Mouse (Mus musculus) ES-E14 (cell line): ENCODE results near the gene Cldn16. TPM values are rescaled to one million over a fixed set of nuclear protein-coding genes. Genes with fewer than 3 reads are reported as not detected.

Experiments
- DNase-seq: peaks from one replicate; pipeline ENCODE4 v3.0.0-alpha.2; 2013; ENCODE audit warnings: low read depth, low spot score
- H3K27ac ChIP-seq: 2 replicates; pipeline ENCODE4 v1.5.1; 2012; ENCODE audit warnings: low read depth, mild to moderate bottlenecking, low read length, moderate library complexity, mixed read lengths; ENCODE audit not compliant: poor library complexity, insufficient read depth, severe bottlenecking
- H3K36me3 ChIP-seq: 2 replicates; pipeline ENCODE4 v1.6.1; 2012; ENCODE audit warnings: mild to moderate bottlenecking, low read length, moderate library complexity, mixed read lengths; ENCODE audit not compliant: control insufficient read depth, poor library complexity, insufficient read depth, severe bottlenecking
- H3K4me1 ChIP-seq, 2 experiments: fragments of 150-350 bp in 1 of 2; sonication (generic) in 1 of 2; 2 replicates each; pipeline ENCODE4 v1.6.1; 2012; ENCODE audit warnings: low read length in 2 of 2, mild to moderate bottlenecking in 1 of 2, mixed read lengths in 1 of 2; ENCODE audit not compliant: control insufficient read depth in 2 of 2, insufficient read depth in 2 of 2, poor library complexity in 1 of 2
- H3K4me3 ChIP-seq, 2 experiments: fragments of 150-350 bp in 1 of 2; sonication (generic) in 1 of 2; 2 replicates each; pipeline ENCODE4 v1.5.1; 2012; ENCODE audit warnings: low read length in 2 of 2, low read depth in 1 of 2, mild to moderate bottlenecking in 1 of 2, mixed read lengths in 1 of 2; ENCODE audit not compliant: insufficient read depth in 1 of 2, poor library complexity in 1 of 2, severe bottlenecking in 1 of 2
- H3K9ac ChIP-seq: 2 replicates; pipeline ENCODE4 v1.6.1; 2012; ENCODE audit warnings: low read depth, mild to moderate bottlenecking, low read length, mixed read lengths; ENCODE audit not compliant: poor library complexity, insufficient read depth, severe bottlenecking
- H3K9me3 ChIP-seq: fragments of 150-350 bp; sonication (generic); 2 replicates; pipeline ENCODE4 v1.6.1; 2012; ENCODE audit warnings: low read depth, mild to moderate bottlenecking, low read length; ENCODE audit not compliant: control insufficient read depth, insufficient read depth
- CHD2 ChIP-seq: IDR thresholded peaks from 2 replicates; pipeline ENCODE4 v1.6.1; 2014; ENCODE audit warnings: mild to moderate bottlenecking, low read depth, low read length, inconsistent platforms
- HCFC1 ChIP-seq: IDR thresholded peaks from 2 replicates; pipeline ENCODE4 v1.6.1; 2012; ENCODE audit warnings: low read length, inconsistent platforms, borderline replicate concordance; ENCODE audit not compliant: insufficient read depth
- MAFK ChIP-seq: IDR thresholded peaks from 2 replicates; pipeline ENCODE4 v1.6.1; 2014; ENCODE audit warnings: mild to moderate bottlenecking, low read depth, low read length, inconsistent platforms; ENCODE audit not compliant: insufficient read depth
- ZC3H11A ChIP-seq: IDR thresholded peaks from 2 replicates; pipeline ENCODE4 v1.6.1; 2012; ENCODE audit warnings: low read depth, mild to moderate bottlenecking, inconsistent platforms, low read length, borderline replicate concordance
- ZNF384 ChIP-seq: IDR thresholded peaks from 2 replicates; pipeline ENCODE4 v1.6.1; 2012; ENCODE audit warnings: low read depth, low read length, inconsistent platforms
- in situ Hi-C, 2 experiments: fragments of 600-800 bp; cut with MboI; formaldehyde crosslinking; loops; one replicate each; pipeline ENCODE4 v1.15.1; 2025; ENCODE audit warnings: low sequenced_read_pairs in 2 of 2, inconsistent platforms in 1 of 2; ENCODE audit not compliant: unreplicated experiment in 2 of 2
- total RNA-seq: library from RNA; depleted of rRNA; stranded (reverse); fragments of 300-350 nt; gene quantifications from 2 replicates; pipeline ENCODE4 v1.2.3, GENCODE M21; 2012; rRNA removed

Gene Cldn16
- total RNA-seq, result 0.21 TPM in 1 of 2 replicates, not detected in the other

DNA sequence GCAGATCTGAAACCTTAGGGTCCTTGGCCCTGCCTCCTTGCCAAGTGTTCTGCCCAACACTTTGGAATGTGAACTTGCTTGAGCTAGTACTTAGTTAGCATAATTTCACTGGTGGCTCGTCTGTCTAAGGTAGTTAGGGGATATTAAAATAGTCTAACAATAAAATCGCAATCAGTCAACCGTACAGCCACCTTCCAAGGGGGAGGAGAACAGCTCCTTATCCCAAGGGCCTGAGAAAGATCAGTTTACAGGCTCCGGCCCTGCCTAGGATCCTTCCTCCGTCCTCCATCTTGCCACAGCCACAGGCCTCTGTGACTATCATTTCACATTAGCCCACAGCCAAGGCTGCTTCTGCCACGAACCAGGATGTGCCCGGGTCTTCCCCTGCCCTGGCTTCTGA is at the start of gene Cldn16:
Gene Cldn16, plus strand, starts transcription at position 301 of the 400 bp plus-strand sequence.
- H3K4me3 ChIP-seq, result no peak within 1 kb of the TSS
- in situ Hi-C loops, result no loop called here
- no peaks in the 10 kb centered on the region for H3K9me3 ChIP-seq
- no peaks in the 10 kb centered on the region for H3K4me1 ChIP-seq
- no peak for DNase-seq
- H3K27ac ChIP-seq, result no peak within 1 kb of the TSS
- TF ChIP-seq ZC3H11A (no peak), HCFC1 (no peak)
- no peaks in the 10 kb centered on the region for H3K36me3 ChIP-seq
- H3K9ac ChIP-seq, result no peak within 1 kb of the TSS

DNA sequence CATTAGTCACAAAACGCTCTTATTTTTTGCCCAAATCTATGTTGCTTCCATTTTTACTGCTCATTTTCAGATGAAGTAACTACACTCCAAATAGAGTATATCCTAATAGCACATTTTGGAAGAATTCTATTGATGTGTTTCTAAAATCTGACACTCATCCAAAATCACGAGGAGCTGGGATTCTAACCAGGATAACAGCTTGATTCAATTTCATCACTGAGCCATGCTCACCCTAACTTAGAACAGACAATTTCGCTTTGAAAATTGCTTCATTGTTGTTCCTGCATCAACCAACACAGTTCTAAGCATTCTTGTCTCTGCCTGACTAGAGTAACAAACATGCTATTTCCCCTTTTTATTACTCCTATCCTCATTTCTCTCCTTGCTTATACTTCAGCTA is 44.3 kb upstream of the Cldn16 start:
- Histone ChIP-seq H3K9me3 (no peaks in the 10 kb centered on the region), H3K4me1 (no peaks in the 10 kb centered on the region), H3K4me3 (no peak overlapping the region), H3K9ac (no peak overlapping the region), H3K36me3 (no peaks in the 10 kb centered on the region), H3K27ac (no peak overlapping the region)
- DNase-seq, result no peak
- TF ChIP-seq ZNF384, result no peak
- TF ChIP-seq CHD2, result no peak
- no peak for TF ChIP-seq MAFK
- no peak for TF ChIP-seq ZC3H11A
- TF ChIP-seq HCFC1, result no peak
- in situ Hi-C loops, result no loop called here

DNA sequence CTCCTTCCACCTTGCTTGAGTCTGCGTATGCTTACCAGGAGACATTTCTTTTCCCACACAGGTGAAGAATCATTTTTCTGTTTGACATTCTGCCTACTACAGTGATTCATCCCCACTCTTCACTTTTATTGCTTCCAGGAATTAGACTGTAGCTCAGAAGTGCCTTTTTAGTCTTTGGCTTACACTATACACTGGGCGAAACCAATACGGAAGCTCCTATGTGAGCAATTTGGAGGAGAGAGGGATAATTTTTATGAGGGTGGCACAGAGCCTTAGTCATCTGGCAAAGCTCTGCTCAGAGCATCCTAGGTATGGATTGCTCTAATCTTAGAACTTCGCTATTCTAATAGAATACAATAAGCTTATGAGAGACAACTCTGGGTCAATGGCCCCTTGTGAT is 40.9 kb upstream of the Cldn16 start:
- Histone ChIP-seq H3K9me3 (no peaks in the 10 kb centered on the region), H3K9ac (no peak overlapping the region), H3K27ac (no peak overlapping the region), H3K36me3 (no peaks in the 10 kb centered on the region), H3K4me3 (no peak overlapping the region), H3K4me1 (peaks cover 1 to 3% of the 10 kb centered on the region in 2 experiments; a peak in 3 of 4 replicates)
- no peak for DNase-seq
- in situ Hi-C loops, result no loop called here
- no peak for TF ChIP-seq CHD2
- TF ChIP-seq ZC3H11A, result no peak
- no peak for TF ChIP-seq MAFK
- no peak for TF ChIP-seq ZNF384
- no peak for TF ChIP-seq HCFC1

DNA sequence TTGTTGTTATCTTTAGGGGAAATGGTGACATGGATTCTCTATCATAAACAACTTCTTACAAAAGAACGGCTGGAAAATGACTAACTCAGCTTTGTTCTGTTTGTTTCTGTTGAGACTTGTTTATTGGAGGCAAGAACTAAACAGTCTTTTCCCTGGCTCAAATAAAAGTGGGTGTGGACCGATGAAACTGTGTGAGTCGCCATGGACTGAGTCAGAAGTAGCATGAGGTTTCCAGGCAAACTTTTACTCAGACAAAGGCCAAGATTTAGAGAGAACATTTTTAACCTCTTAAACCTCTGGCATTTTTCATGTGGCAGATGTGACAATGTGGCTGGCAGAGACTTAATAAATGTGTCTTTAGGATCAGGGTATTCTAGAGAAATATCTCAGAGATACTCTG is 32.7 kb upstream of the Cldn16 start:
- in situ Hi-C loops, result no loop called here
- TF ChIP-seq ZNF384 (no peak), HCFC1 (no peak), MAFK (no peak), ZC3H11A (no peak), CHD2 (no peak)
- Histone ChIP-seq H3K4me1 (no peaks in the 10 kb centered on the region), H3K9me3 (no peaks in the 10 kb centered on the region), H3K27ac (no peak overlapping the region), H3K9ac (no peak overlapping the region), H3K4me3 (no peak overlapping the region), H3K36me3 (no peaks in the 10 kb centered on the region)
- DNase-seq, result no peak

DNA sequence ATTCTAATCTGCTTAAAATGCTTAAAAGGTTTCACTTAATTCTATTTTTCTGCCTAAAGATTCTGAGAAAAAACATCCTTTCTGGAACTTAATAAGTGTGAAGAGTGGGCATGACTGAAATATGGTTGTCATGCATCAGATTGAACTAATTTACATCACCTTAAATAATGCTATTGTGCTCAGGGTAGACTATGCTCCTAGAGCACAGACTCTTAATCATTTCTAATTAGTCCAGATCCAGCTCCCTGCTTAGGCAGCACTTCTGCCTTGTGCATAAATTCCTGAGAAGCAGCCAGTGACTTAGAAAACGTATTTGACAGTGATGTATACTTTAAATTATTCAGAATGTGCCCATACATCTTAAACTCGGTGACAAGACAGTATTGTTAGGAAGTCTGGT is 29.4 kb upstream of the Cldn16 start:
- in situ Hi-C loops, result no loop called here
- TF ChIP-seq MAFK, result no peak
- Histone ChIP-seq H3K27ac (no peak overlapping the region), H3K4me3 (no peak overlapping the region), H3K36me3 (no peaks in the 10 kb centered on the region), H3K4me1 (no peaks in the 10 kb centered on the region), H3K9me3 (no peaks in the 10 kb centered on the region), H3K9ac (no peak overlapping the region)
- DNase-seq, result no peak
